Mouse (Mus musculus): ENCODE measurements around the gene Irf8. TPM values are rescaled to one million over a fixed set of nuclear protein-coding genes. Genes with fewer than 3 reads are reported as not detected.
A peak's percentile ranks its signal among the peaks of the same experiment; 100 is the strongest.

The Irf8 gene
- 1 to 10 TPM; 4.9 to 5.8 TPM for total RNA-seq (2021)

DNA sequence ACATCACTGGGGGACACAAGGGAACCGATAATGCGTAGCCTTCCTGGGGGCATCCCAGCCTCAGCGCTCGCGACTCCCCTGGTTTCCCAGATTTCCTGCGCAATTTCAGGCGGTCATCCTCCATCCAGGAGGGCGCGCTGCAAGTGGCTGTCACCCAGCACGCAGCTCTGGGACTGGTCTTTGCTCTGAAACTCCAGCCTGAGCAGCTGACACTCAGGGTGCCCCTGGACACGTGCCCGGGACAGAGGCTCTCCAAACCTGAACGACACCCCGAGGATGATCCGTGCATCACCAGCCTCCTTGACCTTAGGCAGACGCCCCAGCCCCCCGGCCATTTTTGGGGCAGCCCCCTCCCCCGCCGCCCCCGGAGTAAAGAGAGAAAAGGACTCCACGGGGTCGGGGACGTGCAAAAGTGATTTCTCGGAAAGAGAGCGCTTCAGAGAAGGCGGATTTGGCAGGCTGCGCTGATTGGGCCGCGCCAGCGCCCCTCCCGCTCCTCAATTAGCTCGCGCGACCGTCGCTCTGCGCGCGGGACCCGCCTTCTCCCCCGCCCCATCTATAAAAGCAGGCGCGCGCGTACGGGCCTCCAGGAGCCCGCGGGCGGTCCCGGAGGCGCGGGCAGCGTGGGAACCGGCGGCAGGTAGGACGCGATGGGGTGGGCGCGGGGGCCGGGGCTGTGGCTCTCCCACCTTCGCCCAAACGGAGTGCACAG lies at the start of gene Irf8:
TSS of gene Irf8 (plus strand) at position 589 of the 712 bp plus-strand sequence.
- intact Hi-C loops (cut with DNase I) = no loop called here

DNA sequence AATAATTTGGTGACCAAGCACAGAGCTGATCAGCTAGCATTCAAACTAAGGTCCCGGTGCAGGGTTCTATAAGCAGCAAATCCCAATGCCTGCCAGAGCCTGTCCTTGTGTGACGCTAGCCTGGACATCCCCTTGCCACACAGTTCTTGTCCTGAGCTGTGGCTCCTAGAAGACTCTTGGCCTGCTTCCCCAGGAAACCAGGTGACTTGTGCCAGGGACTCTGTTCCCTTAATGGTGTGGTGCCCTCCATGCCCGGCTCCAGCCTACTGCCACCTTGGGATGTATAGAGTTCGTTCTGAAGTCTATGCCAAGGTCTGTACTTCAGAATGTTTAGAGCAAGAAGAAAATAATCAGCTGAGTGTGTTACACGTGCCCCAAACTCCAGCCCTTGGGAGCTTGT lies 49.6 kb upstream of the Irf8 start:
- intact Hi-C loops (cut with DNase I) = no loop called here
- DNase-seq (ENCODE audit: low spot score in 2 of 2) = no peak

More for the DNA sequence above, at the start of gene Irf8:
- DNase-seq (ENCODE audit: low spot score in 2 of 2) = peak; percentile 81 to 82

- no peak for DNase-seq (ENCODE audit: low spot score in 2 of 2)
- intact Hi-C loops (cut with DNase I) = no loop called here
Observed at GRCm38 (mm10) chr8:120687786-120688185, 48.4 kb upstream of the Irf8 start.

- DNase-seq (ENCODE audit: low spot score in 2 of 2) = no peak
- intact Hi-C loops (cut with DNase I) = no loop called here
Observed at GRCm38 (mm10) chr8:120688511-120688910, 47.6 kb upstream of the Irf8 start.

GRCm38 (mm10) chr8:120692934-120693333 lies 43.2 kb upstream of the Irf8 start:
- intact Hi-C loops (cut with DNase I) = no loop called here
- no peak for DNase-seq (ENCODE audit: low spot score in 2 of 2)

DNA sequence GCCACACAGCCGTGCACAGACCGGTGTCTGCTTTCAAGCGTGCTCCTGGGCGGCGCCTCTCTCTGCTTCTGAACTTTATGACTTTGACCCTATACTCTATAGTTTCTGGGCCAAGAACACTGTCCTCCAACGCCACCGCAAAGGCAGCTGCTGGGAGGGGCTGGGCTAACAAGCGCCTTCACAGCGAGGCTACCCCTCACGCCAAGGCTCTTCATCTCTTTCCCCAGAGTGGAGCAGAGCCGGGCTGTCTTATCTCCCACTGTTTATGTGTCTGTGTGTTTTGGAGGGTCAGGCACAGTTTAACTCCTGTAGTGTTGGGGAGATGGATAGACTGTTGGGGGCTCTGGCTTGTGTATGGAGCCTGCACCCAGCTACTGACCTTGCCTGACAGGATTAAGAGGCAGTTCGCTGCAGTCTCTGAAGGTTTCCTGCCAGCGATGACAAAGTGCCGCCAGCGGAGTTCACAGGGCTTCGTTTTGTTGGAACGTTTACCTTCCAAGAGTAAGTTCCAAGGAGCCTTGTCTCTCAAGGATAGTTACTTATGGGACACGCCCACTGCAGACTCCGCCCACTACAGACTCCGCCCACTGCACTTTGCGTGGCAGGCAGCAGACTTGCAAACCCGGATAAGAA lies 42.2 kb upstream of the Irf8 start:
- intact Hi-C loops (cut with DNase I) = no loop called here
- DNase-seq (ENCODE audit: low spot score in 2 of 2) = no peak

DNA sequence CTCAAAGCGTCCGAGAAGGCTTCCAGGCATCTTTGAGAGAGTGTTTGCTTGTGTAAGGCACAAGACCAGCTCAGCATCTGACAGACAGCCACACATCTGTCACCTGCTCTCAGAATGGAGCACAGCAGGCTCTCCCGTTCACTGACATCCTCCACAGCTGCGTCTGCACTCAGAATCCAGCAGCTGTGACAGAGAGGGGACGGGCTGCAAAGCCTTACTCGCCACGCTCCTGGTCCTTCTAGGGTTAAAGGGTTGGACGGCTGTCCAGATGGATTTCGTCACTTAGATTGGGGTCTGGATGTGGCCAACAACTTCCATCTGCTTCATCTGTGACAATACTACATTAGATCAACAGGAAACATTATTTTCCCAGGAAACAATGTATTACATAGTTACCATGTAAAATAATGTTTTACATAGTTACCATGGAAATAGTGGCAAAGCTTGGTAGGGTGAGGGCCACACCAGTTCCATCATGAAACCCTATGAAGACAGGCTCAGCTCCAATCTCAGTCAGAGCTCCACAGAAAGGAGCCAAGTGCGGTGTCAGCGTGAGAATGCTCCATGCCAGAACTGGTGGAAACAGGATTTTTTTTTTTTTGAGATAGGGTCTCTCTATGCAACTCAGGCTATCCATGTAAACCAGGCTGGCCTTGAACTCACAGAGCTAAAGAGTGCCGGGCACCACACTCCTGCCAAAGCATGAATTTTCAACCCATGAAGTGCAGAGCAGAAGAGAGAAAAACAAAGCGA lies 39.6 kb upstream of the Irf8 start:
- no peak for DNase-seq (ENCODE audit: low spot score in 2 of 2)
- intact Hi-C loops (cut with DNase I) = no loop called here

- no peak for DNase-seq (ENCODE audit: low spot score in 2 of 2)
- intact Hi-C loops (cut with DNase I) = no loop called here
Observed at GRCm38 (mm10) chr8:120697154-120697978, 38.8 kb upstream of the Irf8 start.

DNA sequence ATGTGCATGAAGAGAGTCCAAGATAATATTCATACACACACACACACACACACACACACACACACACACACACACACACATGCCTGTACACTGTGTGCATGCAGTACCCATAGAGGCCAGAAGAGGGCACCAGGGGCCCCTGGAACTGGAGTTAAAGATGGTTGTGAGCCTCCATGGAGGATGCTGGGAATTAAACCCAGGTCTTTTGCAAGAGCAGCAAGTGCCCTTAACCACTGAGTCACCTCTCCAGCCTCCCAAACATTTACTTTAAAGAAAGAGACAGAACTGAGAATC lies 38.2 kb upstream of the Irf8 start:
- no peak for DNase-seq (ENCODE audit: low spot score in 2 of 2)
- intact Hi-C loops (cut with DNase I) = no loop called here

DNA sequence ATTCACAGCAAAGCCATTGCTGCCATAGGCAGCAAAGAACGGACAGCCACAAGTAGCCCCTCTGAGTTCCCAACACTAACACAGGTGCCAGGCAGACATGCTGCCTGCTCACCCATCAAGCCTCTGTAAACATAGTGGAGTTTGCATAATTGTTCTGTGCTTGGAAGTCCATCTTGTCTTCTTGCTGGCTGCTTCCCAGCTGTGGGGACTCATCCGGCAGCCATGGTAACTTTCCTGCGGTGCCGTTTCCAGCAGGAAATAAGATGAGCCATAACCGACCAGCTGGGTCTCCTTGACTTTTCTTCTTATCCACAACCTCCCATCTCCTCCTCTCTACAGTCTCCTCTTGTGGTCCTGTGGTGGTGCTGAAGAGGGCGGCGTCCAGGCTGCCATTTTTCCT lies 37.7 kb upstream of the Irf8 start:
- intact Hi-C loops (cut with DNase I) = no loop called here
- DNase-seq (ENCODE audit: low spot score in 2 of 2) = no peak

DNA sequence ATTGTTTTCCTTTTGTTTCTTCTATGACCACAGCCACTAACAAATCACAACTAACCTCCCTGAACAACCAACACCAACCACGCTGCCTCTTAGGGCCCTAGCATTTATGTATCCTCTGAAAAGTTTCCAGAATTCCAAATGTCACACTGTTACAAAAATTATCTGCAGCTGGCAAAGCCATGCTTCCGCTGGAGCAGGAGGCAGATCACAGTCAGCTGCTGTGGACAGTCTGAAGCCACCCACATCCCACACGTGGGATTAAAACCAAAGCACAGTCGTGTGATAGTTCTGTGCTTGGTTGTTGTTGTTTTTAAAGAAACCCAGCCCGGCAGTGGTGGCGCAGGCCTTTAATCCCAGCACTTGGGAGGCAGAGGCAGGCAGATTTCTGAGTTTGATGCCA lies 37.1 kb upstream of the Irf8 start:
- no peak for DNase-seq (ENCODE audit: low spot score in 2 of 2)

GRCm38 (mm10) chr8:120699565-120699964 lies 36.6 kb upstream of the Irf8 start:
- intact Hi-C loops (cut with DNase I) = no loop called here
- no peak for DNase-seq (ENCODE audit: low spot score in 2 of 2)

More for the DNA sequence above, 37.1 kb upstream of the Irf8 start:
- intact Hi-C loops (cut with DNase I) = no loop called here

GRCm38 (mm10) chr8:120700053-120700452 lies 36.1 kb upstream of the Irf8 start:
- intact Hi-C loops (cut with DNase I) = no loop called here

DNA sequence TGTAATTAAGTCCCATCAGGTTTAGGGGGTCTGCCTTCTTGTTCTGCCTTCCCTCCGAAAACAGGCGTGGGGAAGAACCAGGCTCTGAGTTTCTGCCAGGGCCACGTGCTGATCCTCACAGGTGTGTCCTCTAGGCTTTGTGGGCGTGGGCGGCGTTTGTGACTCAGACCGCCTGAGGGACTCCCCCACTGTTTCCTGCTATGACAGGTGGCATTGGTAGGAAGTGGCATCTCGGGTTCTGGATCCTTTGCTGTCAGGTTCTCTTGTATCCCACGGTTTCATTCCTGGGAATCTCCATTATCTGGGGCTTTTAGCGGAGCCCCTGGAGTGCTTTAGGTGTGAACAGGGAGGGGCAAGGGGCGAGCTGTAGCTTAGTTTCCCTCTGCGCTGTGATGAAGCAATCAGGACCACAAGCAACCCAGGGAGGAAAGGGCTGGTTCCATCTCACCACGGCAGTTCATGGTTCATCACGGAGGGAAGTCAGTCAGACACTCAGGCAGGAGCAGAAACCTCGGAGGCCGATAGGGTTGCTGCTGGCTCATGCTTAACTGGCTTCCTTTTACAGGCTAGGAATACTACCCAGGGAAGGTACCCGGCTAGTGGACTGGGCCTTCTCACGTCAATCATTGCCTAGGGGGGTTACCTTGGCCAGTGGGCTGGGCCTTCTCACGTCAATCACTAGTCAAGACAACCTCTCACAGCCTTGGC lies 34.2 kb upstream of the Irf8 start:
- peak in 1 of 2 experiments; percentile 46 for DNase-seq (ENCODE audit: low spot score in 2 of 2)
- intact Hi-C loops (cut with DNase I) = no loop called here

More at GRCm38 (mm10) chr8:120700053-120700452, 36.1 kb upstream of the Irf8 start:
- DNase-seq (ENCODE audit: low spot score in 2 of 2) = no peak

DNA sequence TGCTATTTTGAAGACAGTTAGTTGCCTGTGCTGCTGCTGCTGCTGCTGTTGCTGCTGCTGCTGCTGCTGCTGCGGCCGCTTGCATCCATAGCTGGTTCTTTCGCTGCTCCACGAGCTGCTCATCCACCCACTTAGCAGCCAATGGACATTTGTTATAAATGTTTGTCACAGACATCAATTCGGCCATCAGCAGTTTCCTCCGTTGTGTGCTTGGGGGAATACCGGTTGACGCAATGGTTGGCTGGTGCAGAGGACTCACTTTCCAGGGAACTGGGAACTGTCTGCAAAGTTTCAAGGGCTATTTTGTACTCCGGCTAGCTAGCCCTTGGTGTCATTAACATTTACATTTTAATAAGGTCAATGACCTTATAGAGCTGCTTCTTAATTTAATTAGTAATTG lies 32.0 kb upstream of the Irf8 start:
- intact Hi-C loops (cut with DNase I) = no loop called here
- DNase-seq (ENCODE audit: low spot score in 2 of 2) = no peak

DNA sequence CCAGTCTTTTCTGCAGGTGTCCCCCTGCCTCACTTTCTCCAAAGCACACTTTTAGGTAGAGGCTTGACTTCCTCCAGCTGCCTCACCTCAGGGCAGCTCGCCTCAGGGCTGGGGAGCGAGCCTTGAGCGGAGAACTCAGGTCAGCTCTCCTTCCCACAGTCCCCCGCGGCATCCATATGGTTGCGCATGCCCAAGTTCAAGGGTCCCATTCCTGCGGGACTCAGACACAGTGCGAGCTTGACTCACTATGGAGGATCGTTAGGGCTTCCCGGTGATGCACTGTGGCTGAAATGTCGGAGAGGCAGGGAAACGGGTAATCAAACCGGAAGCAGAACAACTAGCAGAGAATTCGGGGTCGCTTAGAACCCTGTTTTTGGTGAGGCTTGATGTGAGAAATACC lies 31.0 kb upstream of the Irf8 start:
- intact Hi-C loops (cut with DNase I) = no loop called here
- DNase-seq (ENCODE audit: low spot score in 2 of 2) = no peak

DNA sequence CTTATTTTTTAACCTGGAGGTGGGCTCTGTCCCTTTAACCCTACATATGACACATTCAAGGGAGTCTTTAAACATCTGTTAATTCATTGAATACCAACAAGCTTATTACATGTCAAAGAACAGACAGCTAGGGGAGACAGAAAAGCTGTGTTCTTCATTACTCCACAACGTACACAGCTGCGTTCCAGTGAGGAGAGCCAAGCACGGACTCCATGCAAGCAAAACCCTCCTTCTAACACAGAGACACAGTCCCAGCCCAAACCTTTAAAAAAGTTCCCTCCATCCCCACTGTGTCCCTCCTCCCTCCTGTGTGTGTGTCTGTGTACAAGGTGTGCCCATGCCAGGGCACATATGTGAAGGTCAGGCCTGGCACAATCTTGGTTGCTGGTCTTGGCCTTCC lies 30.0 kb upstream of the Irf8 start:
- DNase-seq (ENCODE audit: low spot score in 2 of 2) = no peak
- intact Hi-C loops (cut with DNase I) = no loop called here

DNA sequence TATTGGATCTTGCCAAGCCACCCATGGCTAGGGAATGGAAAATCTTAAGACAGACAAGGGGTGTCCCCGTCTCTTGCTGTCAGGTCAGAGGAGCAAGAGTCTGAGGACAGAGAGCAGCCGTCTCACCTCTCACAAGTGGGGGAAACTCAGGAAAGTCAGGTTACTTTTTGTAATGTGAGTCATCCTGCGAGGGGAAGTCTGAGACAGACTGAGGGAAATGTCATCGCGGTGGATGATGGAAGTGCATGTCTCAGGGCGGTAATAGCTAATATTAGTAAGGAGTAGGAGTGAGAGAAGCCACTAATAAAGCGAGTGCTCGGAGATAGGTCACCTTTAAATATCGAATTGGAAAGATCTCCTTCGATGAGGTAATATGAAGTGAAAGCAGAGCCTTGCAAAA lies 27.0 kb upstream of the Irf8 start:
- DNase-seq (ENCODE audit: low spot score in 2 of 2) = no peak
- intact Hi-C loops (cut with DNase I) = no loop called here

DNA sequence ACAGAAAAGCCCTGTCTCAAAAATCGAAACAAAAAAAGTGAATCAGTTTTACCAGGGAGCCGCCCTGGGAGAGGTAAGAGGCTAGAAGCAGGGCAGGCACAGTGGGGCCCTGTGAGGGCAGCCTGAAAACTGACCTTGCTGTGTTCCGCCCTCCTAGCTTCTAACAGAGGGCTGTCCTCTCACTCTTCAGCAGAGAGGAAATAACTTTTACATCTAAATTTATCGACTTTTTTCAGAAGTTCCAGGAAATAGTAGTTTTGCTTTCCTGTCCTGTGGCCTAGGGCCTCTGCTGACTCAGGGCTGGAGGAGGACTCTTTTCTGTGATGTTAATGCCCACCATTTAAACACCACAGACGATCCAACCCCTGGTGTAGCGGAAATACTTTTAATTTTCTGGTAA lies 21.0 kb upstream of the Irf8 start:
- DNase-seq (ENCODE audit: low spot score in 2 of 2) = no peak
- intact Hi-C loops (cut with DNase I) = no loop called here
